30 mouse cellular contexts compared by ENCODE assay signal in genomic region chr13:60097776-60098175, GRCm38 (mm10).
DNase-seq lines count a peak whose midpoint lies in the region; ATAC-seq and TF ChIP-seq lines count a peak whose summit lies in the region.
"Had no signal": no experiment of that assay in that cellular context is flagged by ENCODE, and none has a peak within 500 bp of the region (broad histone marks: within the 10 kb centered on the region; RNA-seq: fewer than 3 reads in every experiment).

No protein-coding gene starts in this region.

- H3K27me3 ChIP-seq in forebrain, embryonic 11.5 days (ENCODE audit: control insufficient read depth, insufficient read depth, low read length): no peaks in the 10 kb centered on the region
- no peaks in the 10 kb centered on the region for H3K27me3 ChIP-seq in forebrain, embryonic 13.5 days
- H3K27me3 ChIP-seq in embryonic facial prominence, embryonic 15.5 days: no peaks in the 10 kb centered on the region
- H3K27me3 ChIP-seq in limb, embryonic 12.5 days: no peaks in the 10 kb centered on the region
- H3K27me3 ChIP-seq in thymus, adult 2 months (ENCODE audit: control insufficient read depth, insufficient read depth, low read length): no peaks in the 10 kb centered on the region
- H3K27me3 ChIP-seq in hindbrain, embryonic 10.5 days (ENCODE audit: insufficient read depth, poor library complexity, severe bottlenecking): peaks cover 2% of the 10 kb centered on the region; the same call in 1 of the 2 replicates
- H3K27me3 ChIP-seq: heart, embryonic 12.5 days; intestine, embryonic 15.5 days; midbrain, embryonic 13.5 days had no signal

- no peak overlapping the region for H3K4me3 ChIP-seq in forebrain, embryonic 11.5 days (ENCODE audit: low read depth, low read length)
- no peak overlapping the region for H3K4me3 ChIP-seq in forebrain, embryonic 13.5 days
- no peak overlapping the region for H3K4me3 ChIP-seq in embryonic facial prominence, embryonic 15.5 days (replicated peaks)
- no peak overlapping the region for H3K4me3 ChIP-seq in limb, embryonic 12.5 days (replicated peaks)
- no peak overlapping the region for H3K4me3 ChIP-seq in thymus, adult 2 months (ENCODE audit: control insufficient read depth, insufficient read depth, low read length)
- no peak overlapping the region for H3K4me3 ChIP-seq in hindbrain, embryonic 10.5 days
- H3K4me3 ChIP-seq: heart, adult 2 months; heart, embryonic 12.5 days; intestine, embryonic 15.5 days; midbrain, embryonic 13.5 days had no signal

- 71% methylated on average over 6 of the region's 6 CpGs for WGBS in forebrain, embryonic 11.5 days
- 63% methylated on average over 6 of the region's 6 CpGs for WGBS in forebrain, embryonic 13.5 days
- 48% methylated on average over 6 of the region's 6 CpGs for WGBS in embryonic facial prominence, embryonic 15.5 days
- 28% methylated on average over 6 of the region's 6 CpGs for WGBS in limb, embryonic 12.5 days
- WGBS in thymus, adult 2 months: 76% methylated on average over 6 of the region's 6 CpGs
- 73% methylated on average over 6 of the region's 6 CpGs for whole genome bisulfite sequencing in hindbrain, embryonic 10.5 days

- peak; percentile 39 for DNase-seq in forebrain, embryonic 11.5 days (ENCODE audit: low spot score)
- DNase-seq in NIH3T3 (ENCODE audit: low read depth): peak; percentile 56
- no peak for DNase-seq in thymus, adult 2 months
- DNase-seq in hindbrain, embryonic 10.5 days (ENCODE audit: low spot score): no peak
- DNase-seq in T-cell, adult 2 months (ENCODE audit: low spot score): no peak
- DNase-seq: adrenal gland, adult 8-10 months; cerebellum, adult 11 months; cerebellum, adult 9-11 months; gastrocnemius, postnatal 25 days; heart, adult 2 months; heart, postnatal 4 days; kidney, adult 2 months; kidney, postnatal 36 days; left cerebral cortex, postnatal 4 days; lung, adult 2 months; lung, postnatal 10 days; spleen, adult 18-20 months; thymus, adult 18-20 months; thymus, postnatal 36 days had no signal

- H3K4me2 ChIP-seq in forebrain, embryonic 11.5 days (ENCODE audit: low read depth, low read length, severe bottlenecking): no peak overlapping the region
- no peak overlapping the region for H3K4me2 ChIP-seq in forebrain, embryonic 13.5 days
- H3K4me2 ChIP-seq in embryonic facial prominence, embryonic 15.5 days (replicated peaks): no peak overlapping the region
- H3K4me2 ChIP-seq in limb, embryonic 12.5 days: no peak overlapping the region
- H3K4me2 ChIP-seq: heart, embryonic 12.5 days; intestine, embryonic 15.5 days; midbrain, embryonic 13.5 days had no signal

- H3K36me3 ChIP-seq in forebrain, embryonic 11.5 days (ENCODE audit: control insufficient read depth, insufficient read depth, low read length): no peaks in the 10 kb centered on the region
- no peaks in the 10 kb centered on the region for H3K36me3 ChIP-seq in forebrain, embryonic 13.5 days (ENCODE audit: poor library complexity, severe bottlenecking)
- no peaks in the 10 kb centered on the region for H3K36me3 ChIP-seq in embryonic facial prominence, embryonic 15.5 days
- H3K36me3 ChIP-seq in limb, embryonic 12.5 days: no peaks in the 10 kb centered on the region
- no peaks in the 10 kb centered on the region for H3K36me3 ChIP-seq in thymus, adult 2 months (ENCODE audit: control insufficient read depth, insufficient read depth, low read length)
- H3K36me3 ChIP-seq in hindbrain, embryonic 10.5 days: no peaks in the 10 kb centered on the region
- H3K36me3 ChIP-seq: heart, embryonic 12.5 days; intestine, embryonic 15.5 days; midbrain, embryonic 13.5 days had no signal

- no peaks in the 10 kb centered on the region for H3K9me3 ChIP-seq in forebrain, embryonic 11.5 days (ENCODE audit: control insufficient read depth, low read length)
- no peaks in the 10 kb centered on the region for H3K9me3 ChIP-seq in forebrain, embryonic 13.5 days (replicated peaks)
- no peaks in the 10 kb centered on the region for H3K9me3 ChIP-seq in embryonic facial prominence, embryonic 15.5 days (replicated peaks)
- no peaks in the 10 kb centered on the region for H3K9me3 ChIP-seq in limb, embryonic 12.5 days
- no peaks in the 10 kb centered on the region for H3K9me3 ChIP-seq in hindbrain, embryonic 10.5 days
- H3K9me3 ChIP-seq: heart, embryonic 12.5 days; intestine, embryonic 15.5 days; midbrain, embryonic 13.5 days had no signal

- H3K27ac ChIP-seq in forebrain, embryonic 11.5 days (ENCODE audit: low read depth, low read length): no peak overlapping the region
- H3K27ac ChIP-seq in forebrain, embryonic 13.5 days: no peak overlapping the region
- H3K27ac ChIP-seq in embryonic facial prominence, embryonic 15.5 days (replicated peaks): peak overlapping the region; percentile 69; the same call in 1 of the 2 replicates
- peak overlapping the region; percentile 90 for H3K27ac ChIP-seq in limb, embryonic 12.5 days
- H3K27ac ChIP-seq in thymus, adult 2 months (ENCODE audit: control insufficient read depth, insufficient read depth, low read length): no peak overlapping the region
- no peak overlapping the region for H3K27ac ChIP-seq in hindbrain, embryonic 10.5 days
- H3K27ac ChIP-seq: heart, adult 2 months; intestine, embryonic 15.5 days; liver, embryonic 14.5 days; macrophage; midbrain, embryonic 13.5 days; stomach, postnatal 0 days had no signal

- ATAC-seq in forebrain, embryonic 11.5 days (replicated peaks; ENCODE audit: low FRiP score): no peak
- no peak for ATAC-seq in forebrain, embryonic 13.5 days
- no peak for ATAC-seq in embryonic facial prominence, embryonic 15.5 days (ENCODE audit: insufficient number of reproducible peaks, low FRiP score, low TSS enrichment, low read depth)
- ATAC-seq in limb, embryonic 12.5 days (ENCODE audit: insufficient number of reproducible peaks, insufficient read depth, low FRiP score, low TSS enrichment, low read depth): no peak
- ATAC-seq: activated CD4-positive, CD25-positive, alpha-beta regulatory T cell, adult 4 months; hindbrain, embryonic 16.5 days; midbrain, embryonic 13.5 days had no signal

- H3K4me1 ChIP-seq in forebrain, embryonic 11.5 days (replicated peaks; ENCODE audit: control insufficient read depth, insufficient read depth, low read length): peaks cover 6% of the 10 kb centered on the region; the same call in 1 of the 2 replicates
- peaks cover 11% of the 10 kb centered on the region for H3K4me1 ChIP-seq in forebrain, embryonic 13.5 days
- H3K4me1 ChIP-seq in embryonic facial prominence, embryonic 15.5 days: peaks cover 19% of the 10 kb centered on the region
- H3K4me1 ChIP-seq in limb, embryonic 12.5 days (replicated peaks): peaks cover 63% of the 10 kb centered on the region
- H3K4me1 ChIP-seq in thymus, adult 2 months (replicated peaks; ENCODE audit: control insufficient read depth, insufficient read depth, low read length): no peaks in the 10 kb centered on the region
- H3K4me1 ChIP-seq in hindbrain, embryonic 10.5 days (replicated peaks): peaks cover 22% of the 10 kb centered on the region; the same call in 1 of the 2 replicates
- H3K4me1 ChIP-seq: heart, embryonic 12.5 days had no signal

- no peak overlapping the region for H3K9ac ChIP-seq in forebrain, embryonic 11.5 days (ENCODE audit: low read length)
- H3K9ac ChIP-seq in forebrain, embryonic 13.5 days: no peak overlapping the region
- H3K9ac ChIP-seq in embryonic facial prominence, embryonic 15.5 days: no peak overlapping the region
- no peak overlapping the region for H3K9ac ChIP-seq in limb, embryonic 12.5 days (replicated peaks)
- H3K9ac ChIP-seq: heart, embryonic 12.5 days; intestine, embryonic 15.5 days; liver, embryonic 14.5 days; midbrain, embryonic 13.5 days had no signal

- no peak for TF ChIP-seq POLR2A in thymus, adult 2 months (IDR thresholded peaks at IDR 0.05; ENCODE audit: control insufficient read depth, extremely low read depth, insufficient read depth, low read length, poor library complexity)

- TF ChIP-seq CTCF in thymus, adult 2 months (IDR thresholded peaks at IDR 0.05; ENCODE audit: borderline replicate concordance, control insufficient read depth, extremely low read depth, insufficient read depth, low read length, poor library complexity): no peak

Comparison
In these comparisons a context has a peak if more than half of its experiments do, and no peak if none do; other contexts are left out.
1. DNase-seq: peak in forebrain, embryonic 11.5 days (single experiment) and NIH3T3 (single experiment); none in thymus, adult 2 months (single experiment), hindbrain, embryonic 10.5 days (single experiment) and T-cell, adult 2 months (single experiment).
2. H3K27ac ChIP-seq: peak in embryonic facial prominence, embryonic 15.5 days (single experiment) and limb, embryonic 12.5 days (single experiment); none in forebrain, embryonic 11.5 days (single experiment), forebrain, embryonic 13.5 days (single experiment), thymus, adult 2 months (single experiment) and hindbrain, embryonic 10.5 days (single experiment).